Mouse (Mus musculus): Measurements from ENCODE around the gene Ppt1. TPM values are rescaled to one million over a fixed set of nuclear protein-coding genes. Genes with fewer than 3 reads are reported as not detected.
A peak's percentile ranks its signal among the peaks of the same experiment; 100 is the strongest.

Gene Ppt1
- polyA plus RNA-seq, 2 experiments from 2014 or later, result 104 to 109 TPM

DNA sequence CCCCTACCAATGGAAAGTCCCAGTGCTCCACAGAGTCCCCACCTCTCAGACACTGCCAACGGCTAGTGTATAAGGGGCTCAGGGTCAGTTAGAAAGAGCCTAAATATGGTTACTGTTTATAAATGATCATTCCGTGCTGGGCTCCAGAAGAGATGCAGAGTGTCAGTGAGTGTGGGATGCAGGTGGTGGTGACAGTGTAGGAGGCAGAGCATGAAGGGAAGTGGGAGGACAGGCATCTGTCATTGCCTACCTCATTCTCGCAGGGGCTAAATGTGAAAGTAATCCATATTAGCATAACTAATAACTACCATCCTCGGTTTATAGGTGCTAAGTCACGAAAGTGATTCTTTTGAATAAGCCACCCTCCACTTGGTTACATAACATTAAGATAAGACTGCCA lies 34.7 kb downstream of the Ppt1 start:
- ATAC-seq, result peak; percentile 8

GRCm38 (mm10) chr4:122871269-122871668 lies 35.2 kb downstream of the Ppt1 start:
- ATAC-seq, result no peak

DNA sequence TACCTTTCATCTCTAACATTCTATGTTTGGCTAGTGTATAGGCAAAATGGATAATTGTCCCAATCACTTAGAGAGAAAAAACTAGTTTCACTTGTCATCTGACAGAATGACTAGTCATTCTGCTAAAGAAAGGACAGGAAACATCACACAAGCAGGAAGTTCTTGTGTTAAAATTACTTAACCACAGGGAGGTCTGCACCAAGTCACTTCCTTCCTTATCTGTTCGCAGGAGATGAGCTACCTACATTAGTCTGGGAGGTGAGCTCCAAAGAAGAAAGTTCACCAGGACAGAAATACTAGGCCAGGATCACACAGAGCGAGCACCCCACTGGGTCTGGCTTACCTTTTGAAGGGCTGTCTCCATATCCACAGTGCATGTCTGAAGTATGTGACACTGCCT lies 35.9 kb downstream of the Ppt1 start:
- peak; percentile 85 for ATAC-seq

DNA sequence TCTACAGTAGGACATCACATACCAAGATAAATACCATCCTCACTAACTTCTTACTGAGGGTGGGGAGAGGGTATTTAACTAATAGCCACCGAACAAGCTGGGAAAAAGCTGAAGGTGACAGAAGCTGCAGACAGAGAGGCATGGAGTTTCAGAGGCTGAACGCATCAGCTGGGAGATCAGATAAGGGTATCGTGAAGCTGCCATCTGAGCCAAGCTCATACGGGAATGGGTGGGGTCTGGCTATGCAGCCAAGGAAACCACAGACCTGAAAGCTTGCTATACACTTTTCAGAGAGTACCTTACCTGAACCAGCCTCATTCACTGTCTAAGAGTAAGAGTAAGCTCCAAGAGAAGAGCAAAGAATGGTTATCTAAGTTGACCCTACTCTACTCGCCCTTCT lies 37.0 kb downstream of the Ppt1 start:
- peak; percentile 42 for ATAC-seq

DNA sequence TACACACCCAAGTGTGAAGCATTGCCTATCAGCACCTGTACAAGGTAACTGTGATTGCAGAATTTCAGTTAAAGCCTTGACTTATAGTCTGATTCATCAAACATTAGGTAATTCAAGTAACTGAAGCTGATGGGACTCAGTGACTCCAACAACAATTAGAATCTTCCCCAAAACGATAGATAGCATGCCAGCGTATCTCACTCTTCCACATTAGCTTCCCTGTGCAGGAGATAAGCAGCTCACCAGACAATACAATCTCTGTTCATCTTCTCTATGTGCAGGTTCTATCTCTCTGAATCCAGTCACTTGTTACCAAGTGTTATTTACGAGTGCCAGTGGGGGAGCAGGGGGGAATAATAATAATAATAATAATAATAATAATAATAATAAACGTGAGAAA lies 37.5 kb downstream of the Ppt1 start:
- no peak for ATAC-seq

DNA sequence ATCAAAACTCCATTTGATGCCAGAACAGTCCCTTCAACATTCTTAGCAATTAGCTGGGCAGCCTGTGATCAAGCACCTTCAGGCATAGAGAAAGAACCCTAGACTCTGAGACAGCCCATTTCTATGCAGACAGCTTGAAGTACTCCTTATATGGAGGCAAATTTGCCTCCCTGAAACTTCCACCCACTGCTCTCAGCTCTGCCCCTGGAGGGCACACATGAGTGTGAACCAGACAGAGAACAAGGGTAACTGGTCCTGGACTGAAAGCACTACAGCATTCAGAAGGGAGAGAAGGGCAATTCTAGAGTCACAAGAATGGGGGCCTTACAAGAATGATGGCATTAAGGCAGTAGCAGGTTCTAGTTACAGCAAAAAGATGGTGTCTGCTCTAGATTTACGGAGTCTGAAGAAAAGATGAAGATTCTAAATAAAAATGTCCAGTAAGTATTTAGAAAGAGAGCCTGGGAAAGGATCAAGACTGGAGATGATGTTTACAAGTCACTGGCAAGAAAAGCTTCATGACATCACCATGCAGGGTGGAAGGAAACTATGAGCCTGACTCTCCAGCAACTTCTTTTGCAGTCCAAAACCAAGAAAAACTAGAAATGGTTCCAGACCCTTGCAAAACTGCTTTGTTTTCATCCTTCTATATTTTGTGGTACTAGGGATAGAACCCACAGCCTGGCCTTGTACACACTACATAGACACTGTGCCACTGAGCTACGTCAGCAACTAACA lies 42.5 kb downstream of the Ppt1 start:
- ATAC-seq, result peak; percentile 78

GRCm38 (mm10) chr4:122882544-122882943 lies 46.5 kb downstream of the Ppt1 start:
- no peak for ATAC-seq

- ATAC-seq, result no peak
Observed at GRCm38 (mm10) chr4:122883294-122883693, 47.3 kb downstream of the Ppt1 start.

DNA sequence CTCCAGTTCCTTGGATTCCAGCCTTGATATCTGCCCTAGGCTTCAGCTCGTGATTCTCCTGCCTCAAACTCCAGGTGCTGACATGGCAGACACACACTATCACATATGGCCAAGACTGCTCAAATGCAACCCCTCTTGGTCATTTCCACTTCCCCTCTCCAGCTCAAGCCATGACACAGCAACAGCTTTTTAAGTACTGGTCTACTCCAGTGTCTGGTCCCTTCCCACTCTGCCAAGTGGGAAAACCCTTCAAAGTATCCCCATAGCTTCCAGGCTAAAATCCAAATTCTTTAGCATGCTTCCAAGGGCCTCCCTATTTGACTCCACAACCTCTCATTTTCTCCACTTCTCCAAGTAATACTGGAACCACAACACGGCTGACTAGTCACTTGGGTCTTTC lies 48.0 kb downstream of the Ppt1 start:
- ATAC-seq, result no peak

DNA sequence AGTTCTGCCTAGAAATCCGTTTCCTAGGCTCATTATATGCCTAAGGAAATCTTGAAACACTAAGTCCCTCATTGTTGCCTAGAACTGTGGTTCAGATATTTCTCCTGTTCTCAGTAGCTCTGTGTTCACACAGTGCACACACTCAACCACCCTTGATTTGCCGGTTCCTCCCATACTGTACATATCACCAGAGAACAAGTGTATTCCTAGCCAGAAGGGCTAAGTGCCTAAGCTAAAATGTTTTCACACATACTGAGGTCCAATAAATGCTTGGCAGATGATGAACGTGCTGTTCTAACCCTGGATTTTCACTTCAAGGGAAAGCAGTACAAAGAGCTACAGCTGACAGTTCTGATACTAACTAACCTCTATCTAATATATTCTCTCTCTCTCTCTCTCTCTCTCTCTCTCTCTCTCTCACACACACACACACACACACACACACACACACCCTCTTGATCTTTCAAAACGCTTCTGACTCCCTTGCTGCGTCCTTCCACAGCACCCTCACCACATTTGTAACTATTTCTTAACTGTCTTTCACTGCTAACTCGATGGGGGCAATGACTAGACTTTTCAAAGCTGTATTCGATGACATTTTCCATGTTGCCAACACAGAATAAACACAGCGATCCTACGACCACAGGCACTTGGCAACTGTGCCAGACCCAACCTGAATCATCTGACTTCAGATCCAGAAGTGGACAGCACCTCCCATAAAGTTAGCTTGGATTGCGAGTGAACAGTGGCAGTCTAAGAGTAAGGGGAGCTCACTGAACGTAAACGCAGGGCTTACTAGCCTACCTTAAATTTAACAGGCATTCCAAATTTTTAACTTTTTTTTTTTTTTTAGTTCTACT lies 48.7 kb downstream of the Ppt1 start:
- no peak for ATAC-seq

- peak; percentile 85 for ATAC-seq
Observed at GRCm38 (mm10) chr4:122885768-122886578, 49.9 kb downstream of the Ppt1 start, which contains the start of gene Cap1. Cap1 (minus strand) TSS chr4:122886056.

GRCm38 (mm10) chr4:122886579-122887254 lies 50.7 kb downstream of the Ppt1 start:
- ATAC-seq, result peak; percentile 3

GRCm38 (mm10) chr4:122887336-122887735 lies 51.3 kb downstream of the Ppt1 start:
- no peak for ATAC-seq

DNA sequence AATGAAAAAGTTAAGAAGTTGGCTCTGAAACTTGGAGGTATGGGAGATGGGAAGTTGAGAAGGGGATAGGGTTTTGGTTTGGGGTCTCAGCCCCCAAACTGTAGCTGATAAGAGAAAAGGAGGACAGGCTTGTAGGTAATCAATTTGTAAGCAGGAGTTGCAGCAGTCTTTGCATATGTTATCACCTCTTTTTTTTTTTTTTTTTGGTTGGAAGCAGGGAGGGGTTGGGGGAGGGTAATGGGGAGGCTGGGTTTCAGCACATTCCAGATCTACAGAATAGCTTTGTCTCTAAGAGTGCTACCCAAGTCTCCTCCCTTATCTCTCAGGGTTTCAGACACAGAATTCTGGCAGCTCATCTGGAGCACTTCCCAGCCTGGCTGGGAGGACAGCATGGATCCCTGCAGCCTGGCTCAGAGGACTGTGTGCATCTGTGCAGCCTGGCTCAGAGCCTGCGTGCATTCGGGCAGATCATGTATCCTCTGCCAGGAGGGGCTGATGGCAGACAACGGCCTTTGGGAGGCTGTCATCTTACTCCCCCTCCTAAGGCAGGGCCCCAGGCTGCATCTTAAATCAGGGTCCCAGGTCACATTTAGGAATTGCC lies 54.9 kb downstream of the Ppt1 start:
- no peak for ATAC-seq

DNA sequence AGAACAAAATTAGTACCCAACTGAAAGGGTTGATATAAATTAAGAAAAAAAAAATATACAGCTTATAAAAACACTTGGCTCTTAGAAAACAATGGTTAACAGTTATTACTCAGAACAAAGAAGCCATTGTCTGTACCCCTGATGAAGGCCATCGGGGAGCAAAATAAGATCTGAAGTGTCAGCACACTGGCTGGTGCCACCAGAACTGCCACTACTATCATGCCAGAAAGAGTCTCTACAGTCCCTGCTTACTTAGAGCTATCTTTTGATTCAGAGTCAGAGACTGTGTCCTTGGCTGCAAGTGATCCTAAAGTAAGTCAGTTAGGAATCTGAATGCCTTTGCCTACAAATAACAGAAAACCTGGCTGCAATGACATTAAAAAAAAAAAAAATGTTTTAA lies 55.6 kb downstream of the Ppt1 start:
- no peak for ATAC-seq

DNA sequence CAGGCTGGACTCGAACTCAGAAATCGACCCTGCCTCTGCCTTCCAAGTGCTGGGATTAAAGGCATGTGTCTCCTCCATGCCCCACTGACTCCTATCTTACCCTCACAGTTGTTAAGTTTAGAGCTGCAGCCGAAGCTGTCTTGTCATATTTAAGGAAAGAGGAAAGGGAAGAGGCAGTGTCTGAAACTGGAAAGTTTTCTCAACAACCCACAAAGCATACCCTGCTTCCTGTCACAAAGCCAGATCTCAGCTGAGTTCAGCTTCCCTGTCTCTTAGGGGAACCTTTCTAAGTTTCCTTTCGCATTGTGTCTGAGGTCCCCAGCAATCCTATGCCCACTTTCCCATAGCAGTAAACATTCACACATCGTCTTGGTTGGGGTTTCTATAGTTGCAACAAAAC lies 56.1 kb downstream of the Ppt1 start:
- no peak for ATAC-seq

GRCm38 (mm10) chr4:122897750-122898149 lies 61.7 kb downstream of the Ppt1 start:
- no peak for ATAC-seq

- peak; percentile 100 for ATAC-seq
Observed at GRCm38 (mm10) chr4:122898313-122898712, 62.3 kb downstream of the Ppt1 start.

DNA sequence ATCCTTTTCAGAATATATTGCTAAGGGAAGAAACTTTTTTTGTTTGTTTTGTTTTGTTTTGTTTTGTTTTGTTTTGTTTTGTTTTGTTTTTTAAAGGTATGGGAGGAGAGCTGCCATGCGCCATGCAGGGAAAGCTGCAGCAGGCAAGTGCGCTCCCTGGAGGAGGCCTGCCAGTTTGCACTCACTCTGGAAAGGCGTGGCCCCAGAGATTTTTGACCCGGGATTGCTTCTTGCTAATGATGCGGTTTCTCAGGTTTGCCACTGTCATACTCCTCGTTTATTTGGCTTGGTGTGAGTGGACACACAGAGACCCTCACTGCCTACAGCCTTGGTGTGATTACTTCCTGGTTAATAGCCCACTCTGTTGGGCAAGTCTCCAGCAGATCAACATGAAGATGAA lies 66.1 kb downstream of the Ppt1 start:
- ATAC-seq, result no peak

DNA sequence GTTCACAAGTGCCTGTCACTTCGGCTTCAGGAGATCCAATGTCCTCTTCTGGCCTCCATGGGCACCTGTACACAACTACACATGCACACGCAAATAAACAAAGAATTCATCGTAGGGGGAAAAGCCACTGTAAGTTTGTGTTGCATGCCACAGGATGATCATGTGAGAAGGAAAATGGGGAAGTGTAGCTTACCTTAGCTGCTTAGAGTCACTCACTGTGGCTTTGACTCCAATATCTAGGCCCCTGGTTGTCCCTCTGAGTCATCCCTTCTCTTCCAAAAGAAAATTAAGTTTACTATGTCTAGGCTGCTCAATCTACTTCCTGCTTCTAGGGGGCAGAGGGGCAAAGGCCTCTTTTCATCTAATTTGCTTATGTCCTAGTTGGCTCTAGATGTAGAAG lies 67.7 kb downstream of the Ppt1 start:
- ATAC-seq, result no peak

DNA sequence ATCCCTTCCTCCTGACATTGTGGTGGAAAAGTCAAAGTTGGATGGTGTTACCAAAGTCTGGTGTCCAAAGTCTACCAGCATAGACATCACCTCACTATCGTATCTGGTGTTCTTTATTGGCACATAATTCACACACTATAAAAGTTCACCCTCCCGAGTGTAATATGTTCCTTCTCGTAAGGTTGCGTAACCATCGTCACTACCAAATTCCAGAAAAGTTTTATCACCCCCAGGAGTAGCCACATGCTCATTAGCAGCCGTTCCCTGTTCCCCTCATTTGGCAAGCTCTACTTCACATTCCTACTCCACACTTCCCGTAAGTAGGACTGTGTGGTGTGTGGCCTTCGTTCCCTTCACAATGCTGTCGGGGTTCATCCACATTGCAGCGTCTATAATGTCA lies 69.3 kb downstream of the Ppt1 start:
- ATAC-seq, result no peak

Data from activated CD4-positive, CD25-positive, alpha-beta regulatory T cell, adult 4 months (primary cell).